Mouse (Mus musculus) thymus, adult 2 months (tissue): Measurements from ENCODE around the gene St6gal1.

Source experiments
- CTCF ChIP-seq: fragments of 200-500 bp; IDR thresholded peaks from 2 replicates; pipeline ENCODE4 v1.5.1; 2012; ENCODE audit warnings: mild to moderate bottlenecking, control low read depth, low read length, moderate library complexity, borderline replicate concordance; ENCODE audit not compliant: control insufficient read depth, poor library complexity, insufficient read depth; ENCODE audit errors: extremely low read depth
- POLR2A ChIP-seq: fragments of 200-500 bp; IDR thresholded peaks from 2 replicates; pipeline ENCODE4 v1.6.1; 2012; ENCODE audit warnings: mild to moderate bottlenecking, low read length, control low read depth, moderate library complexity; ENCODE audit not compliant: control insufficient read depth, poor library complexity, insufficient read depth; ENCODE audit errors: extremely low read depth

DNA sequence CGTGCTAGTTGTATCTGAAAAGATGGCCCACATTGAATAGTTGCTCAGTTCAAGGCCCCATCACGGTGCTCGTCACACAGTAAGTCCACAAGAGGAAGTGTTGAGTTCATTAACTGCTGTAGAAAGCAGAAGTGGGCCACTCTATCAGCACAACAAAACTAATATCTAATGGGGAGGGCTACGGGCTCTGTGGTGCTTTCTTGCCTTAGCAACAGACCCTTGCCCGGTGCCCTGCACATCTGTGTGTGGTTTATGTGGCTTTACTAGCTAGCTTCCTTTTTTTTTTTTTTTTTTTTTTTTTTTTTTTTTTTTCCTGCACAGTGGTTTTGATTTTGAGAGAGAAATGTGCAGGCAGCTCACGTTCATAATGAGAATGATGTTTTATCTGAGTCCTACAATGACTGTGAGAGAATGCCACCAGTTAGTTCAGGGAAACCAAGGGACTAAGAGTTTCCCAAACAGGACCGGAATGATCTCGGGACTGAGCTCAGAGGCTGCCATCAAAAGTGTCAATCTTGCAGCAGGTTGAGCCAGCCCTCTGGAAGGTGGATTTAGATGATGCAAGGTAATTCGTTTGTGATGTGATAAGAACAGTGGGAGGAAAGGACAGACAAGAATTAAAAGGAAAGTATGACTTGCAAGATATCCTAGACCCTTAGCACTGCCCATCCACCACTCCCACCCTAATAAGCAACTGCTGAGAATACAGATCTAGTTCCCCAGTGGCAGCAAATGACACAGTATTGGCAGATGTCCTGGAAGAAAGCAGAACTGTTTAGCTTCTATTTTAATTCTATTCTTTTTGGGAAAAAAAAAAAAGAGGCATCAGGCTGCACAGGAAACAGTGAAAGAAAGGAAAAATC is 55.6 kb downstream of the St6gal1 start:
- TF ChIP-seq POLR2A, result no peak
- TF ChIP-seq CTCF, result no peak
